Mouse (Mus musculus) heart, embryonic 12.5 days (tissue): ENCODE data around the gene Xcr1. TPM values are rescaled to one million over a fixed set of nuclear protein-coding genes. Genes with fewer than 3 reads are reported as not detected.

ENCODE experiments used
- ATAC-seq: fragments of 200-750 bp; cut with Nextera tagmentation; 2 replicates; pipeline ENCODE4 v1.8.0; 2017; ENCODE audit warnings: moderate TSS enrichment, moderate library complexity; ENCODE audit not compliant: insufficient number of reproducible peaks, low FRiP score
- H3K27ac ChIP-seq: fragments of 300-500 bp; sonication (generic); 2 replicates; pipeline ENCODE4 v1.5.1; 2016; ENCODE audit warnings: mild to moderate bottlenecking, moderate library complexity; ENCODE audit not compliant: poor library complexity, severe bottlenecking
- H3K27me3 ChIP-seq: fragments of 300-500 bp; sonication (generic); replicated peaks from 2 replicates; pipeline ENCODE4 v1.6.1; 2016; ENCODE audit warnings: mild to moderate bottlenecking, moderate library complexity
- H3K36me3 ChIP-seq: fragments of 300-500 bp; sonication (generic); 2 replicates; pipeline ENCODE4 v1.6.1; 2016; ENCODE audit warnings: mild to moderate bottlenecking, moderate library complexity
- H3K4me1 ChIP-seq: fragments of 300-500 bp; sonication (generic); replicated peaks from 2 replicates; pipeline ENCODE4 v1.6.1; 2016; ENCODE audit warnings: mild to moderate bottlenecking
- H3K4me2 ChIP-seq: fragments of 300-500 bp; sonication (generic); 2 replicates; pipeline ENCODE4 v1.6.1; 2016; ENCODE audit warnings: mild to moderate bottlenecking, moderate library complexity
- H3K4me3 ChIP-seq: fragments of 300-500 bp; sonication (generic); 2 replicates; pipeline ENCODE4 v1.5.1; 2016; ENCODE audit warnings: mild to moderate bottlenecking
- H3K9ac ChIP-seq: fragments of 300-500 bp; sonication (generic); 2 replicates; pipeline ENCODE4 v1.6.1; 2016; ENCODE audit warnings: mild to moderate bottlenecking, moderate library complexity
- H3K9me3 ChIP-seq: fragments of 300-500 bp; sonication (generic); replicated peaks from 2 replicates; pipeline ENCODE4 v1.6.1; 2016; ENCODE audit warnings: mild to moderate bottlenecking, moderate library complexity
- WGBS: fragments of 180-500 bp; shearing (Covaris S2); methylation state at CpG from one replicate; pipeline ENCODE4 v1.1.7; 2016; 5-methylcytosine and 5-hydroxymethylcytosine counted together
- polyA plus RNA-seq: library from polyadenylated mRNA; unstranded; fragments of >200 nt; fragmentation: Nextera tagmentation; extraction: Ambion mirVana; gene quantifications from 2 replicates; pipeline ENCODE4 v1.2.1, GENCODE M21; 2016

Xcr1 gene
- polyA plus RNA-seq, 1 experiment from 2014 or later = not detected

GRCm38 (mm10) chr9:123814326-123814725 is 47.5 kb downstream of the Xcr1 start:
- no peak overlapping the region for H3K9ac ChIP-seq
- H3K36me3 ChIP-seq = peaks cover 77% of the 10 kb centered on the region
- peaks cover 9% of the 10 kb centered on the region for H3K4me1 ChIP-seq
- H3K27me3 ChIP-seq = no peaks in the 10 kb centered on the region
- 59% methylated on average over 2 of the region's 2 CpGs for WGBS
- no peaks in the 10 kb centered on the region for H3K9me3 ChIP-seq
- H3K27ac ChIP-seq = no peak overlapping the region
- H3K4me2 ChIP-seq = no peak overlapping the region
- ATAC-seq = no peak
- no peak overlapping the region for H3K4me3 ChIP-seq

- no peak overlapping the region for H3K4me3 ChIP-seq
- peaks cover 67% of the 10 kb centered on the region for H3K36me3 ChIP-seq
- no peak overlapping the region for H3K4me2 ChIP-seq
- 85% methylated on average over 3 of the region's 3 CpGs for WGBS
- ATAC-seq = no peak
- H3K27ac ChIP-seq = no peak overlapping the region
- H3K27me3 ChIP-seq = no peaks in the 10 kb centered on the region
- H3K9ac ChIP-seq = no peak overlapping the region
- no peaks in the 10 kb centered on the region for H3K9me3 ChIP-seq
- H3K4me1 ChIP-seq = peaks cover 19% of the 10 kb centered on the region
Measured at GRCm38 (mm10) chr9:123811831-123812230, 50.0 kb downstream of the Xcr1 start.

- no peak overlapping the region for H3K4me2 ChIP-seq
- no peaks in the 10 kb centered on the region for H3K9me3 ChIP-seq
- H3K27ac ChIP-seq = no peak overlapping the region
- peaks cover 10% of the 10 kb centered on the region for H3K4me1 ChIP-seq
- H3K4me3 ChIP-seq = no peak overlapping the region
- H3K9ac ChIP-seq = no peak overlapping the region
- 45% methylated on average over 7 of the region's 7 CpGs for WGBS
- no peak for ATAC-seq
- H3K36me3 ChIP-seq = peaks cover 54% of the 10 kb centered on the region
- H3K27me3 ChIP-seq = no peaks in the 10 kb centered on the region
Measured at GRCm38 (mm10) chr9:123808583-123808982, 53.2 kb downstream of the Xcr1 start.

GRCm38 (mm10) chr9:123806267-123806666 is 55.6 kb downstream of the Xcr1 start, which contains the start of gene Cxcr6:
TSS of gene Cxcr6 (plus strand) at chr9:123806475.
- Histone ChIP-seq H3K9me3 (no peaks in the 10 kb centered on the region), H3K4me1 (peaks cover 10% of the 10 kb centered on the region), H3K4me2 (no peak within 1 kb of the TSS), H3K27ac (no peak within 1 kb of the TSS), H3K9ac (no peak within 1 kb of the TSS), H3K4me3 (no peak within 1 kb of the TSS), H3K36me3 (peaks cover 48% of the 10 kb centered on the region), H3K27me3 (no peaks in the 10 kb centered on the region)
- 83% methylated on average over 5 of the region's 5 CpGs for WGBS
- no peak for ATAC-seq

- Histone ChIP-seq H3K4me3 (no peak overlapping the region), H3K4me1 (peaks cover 10% of the 10 kb centered on the region), H3K4me2 (no peak overlapping the region), H3K36me3 (peaks cover 47% of the 10 kb centered on the region), H3K27ac (no peak overlapping the region), H3K9ac (no peak overlapping the region), H3K9me3 (no peaks in the 10 kb centered on the region), H3K27me3 (no peaks in the 10 kb centered on the region)
- 87% methylated on average over 2 of the region's 2 CpGs for WGBS
- ATAC-seq = no peak
Measured at GRCm38 (mm10) chr9:123805241-123805640, 56.6 kb downstream of the Xcr1 start.

- ATAC-seq = no peak
- no peaks in the 10 kb centered on the region for H3K4me1 ChIP-seq
- no peak overlapping the region for H3K4me3 ChIP-seq
- no peaks in the 10 kb centered on the region for H3K27me3 ChIP-seq
- H3K9ac ChIP-seq = no peak overlapping the region
- H3K9me3 ChIP-seq = no peaks in the 10 kb centered on the region
- H3K36me3 ChIP-seq = peaks cover 45% of the 10 kb centered on the region
- no peak overlapping the region for H3K27ac ChIP-seq
- no peak overlapping the region for H3K4me2 ChIP-seq
Measured at GRCm38 (mm10) chr9:123802896-123803295, 58.9 kb downstream of the Xcr1 start.

GRCm38 (mm10) chr9:123802421-123802820 is 59.4 kb downstream of the Xcr1 start:
- H3K4me3 ChIP-seq = no peak overlapping the region
- no peaks in the 10 kb centered on the region for H3K9me3 ChIP-seq
- H3K27ac ChIP-seq = no peak overlapping the region
- H3K4me2 ChIP-seq = no peak overlapping the region
- no peaks in the 10 kb centered on the region for H3K27me3 ChIP-seq
- H3K9ac ChIP-seq = no peak overlapping the region
- no peaks in the 10 kb centered on the region for H3K4me1 ChIP-seq
- no peak for ATAC-seq
- H3K36me3 ChIP-seq = peaks cover 49% of the 10 kb centered on the region
- WGBS = 88% methylated on average over 2 of the region's 2 CpGs

Other genes with a start within 250 kb of the Xcr1 start
- gene Slc6a20b, start 229.5 kb downstream of the Xcr1 start, polyA plus RNA-seq = 0.09 and 0.18 TPM in 2 replicates
- gene Ccr9, start 183.6 kb downstream of the Xcr1 start, polyA plus RNA-seq = 0.05 and 0.11 TPM in 2 replicates
- gene Slc6a20a, start 183.1 kb downstream of the Xcr1 start, polyA plus RNA-seq = 0.09 TPM in 1 of 2 replicates, not detected in the other
- gene Lztfl1, start 144.3 kb downstream of the Xcr1 start, polyA plus RNA-seq = 33.7 and 35.1 TPM in 2 replicates
- gene Cxcr6, start 55.6 kb downstream of the Xcr1 start, polyA plus RNA-seq = 0.37 and 0.48 TPM in 2 replicates
- 30.3 and 31.0 TPM in 2 replicates for gene Fyco1, start 10.1 kb downstream of the Xcr1 start, polyA plus RNA-seq
- 0.50 and 0.98 TPM in 2 replicates for gene Ccr1, start 106.7 kb upstream of the Xcr1 start, polyA plus RNA-seq
- not detected in 2 replicates for gene Ccr1l1, start 116.4 kb upstream of the Xcr1 start, polyA plus RNA-seq
- gene Ccr3, start 159.9 kb upstream of the Xcr1 start, polyA plus RNA-seq = 0.05 and 0.13 TPM in 2 replicates
- 0.24 and 0.28 TPM in 2 replicates for gene Ccr2, start 239.9 kb upstream of the Xcr1 start, polyA plus RNA-seq